ENCODE assay signal across 26 mouse cellular contexts in genomic region chr2:76002899-76003298, GRCm38 (mm10). TPM values are rescaled to one million over a fixed set of nuclear protein-coding genes. Genes with fewer than 3 reads are reported as not detected.
DNase-seq lines count a peak whose midpoint lies in the region; ATAC-seq and TF ChIP-seq lines count a peak whose summit lies in the region.
"Had no signal": no experiment of that assay in that cellular context is flagged by ENCODE, and none has a peak within 500 bp of the region (broad histone marks: within the 10 kb centered on the region; RNA-seq: fewer than 3 reads in every experiment).

No protein-coding gene starts in this region.

- H3K27me3 ChIP-seq in hindbrain, embryonic 10.5 days (ENCODE audit: insufficient read depth, poor library complexity, severe bottlenecking) = no peaks in the 10 kb centered on the region; the same call in 1 of the 2 replicates
- H3K27me3 ChIP-seq in hindbrain, postnatal 0 days (ENCODE audit: insufficient read depth, low read length) = no peaks in the 10 kb centered on the region
- no peaks in the 10 kb centered on the region for H3K27me3 ChIP-seq in hindbrain, embryonic 14.5 days (ENCODE audit: control insufficient read depth, insufficient read depth, low read length)
- H3K27me3 ChIP-seq: embryonic facial prominence, embryonic 13.5 days; forebrain, embryonic 12.5 days; forebrain, embryonic 15.5 days; intestine, embryonic 15.5 days had no signal

- TF ChIP-seq CTCF in hindbrain, postnatal 0 days (IDR thresholded peaks at IDR 0.05; ENCODE audit: low read depth) = no peak

- H3K36me3 ChIP-seq in hindbrain, embryonic 10.5 days = no peaks in the 10 kb centered on the region
- H3K36me3 ChIP-seq in hindbrain, postnatal 0 days (ENCODE audit: insufficient read depth, low read length) = no peaks in the 10 kb centered on the region
- no peaks in the 10 kb centered on the region for H3K36me3 ChIP-seq in hindbrain, embryonic 14.5 days (replicated peaks; ENCODE audit: control insufficient read depth, insufficient read depth)
- H3K36me3 ChIP-seq: embryonic facial prominence, embryonic 10.5 days; embryonic facial prominence, embryonic 13.5 days; forebrain, embryonic 12.5 days; forebrain, embryonic 15.5 days; intestine, embryonic 15.5 days had no signal

- H3K27ac ChIP-seq in hindbrain, embryonic 10.5 days = peak overlapping the region; percentile 67; the same call in 1 of the 2 replicates
- H3K27ac ChIP-seq in hindbrain, postnatal 0 days = no peak overlapping the region
- no peak overlapping the region for H3K27ac ChIP-seq in hindbrain, embryonic 14.5 days
- H3K27ac ChIP-seq: embryonic facial prominence, embryonic 10.5 days; embryonic facial prominence, embryonic 13.5 days; forebrain, embryonic 12.5 days; forebrain, embryonic 15.5 days; heart, adult 2 months; intestine, embryonic 15.5 days had no signal

- H3K9ac ChIP-seq in hindbrain, postnatal 0 days (replicated peaks; ENCODE audit: low read length) = no peak overlapping the region
- no peak overlapping the region for H3K9ac ChIP-seq in hindbrain, embryonic 14.5 days
- H3K9ac ChIP-seq: embryonic facial prominence, embryonic 13.5 days; forebrain, embryonic 12.5 days; forebrain, embryonic 15.5 days; intestine, embryonic 15.5 days had no signal

- no peak overlapping the region for H3K4me2 ChIP-seq in hindbrain, postnatal 0 days (ENCODE audit: low read depth, low read length)
- no peak overlapping the region for H3K4me2 ChIP-seq in hindbrain, embryonic 14.5 days (replicated peaks)
- H3K4me2 ChIP-seq: embryonic facial prominence, embryonic 13.5 days; forebrain, embryonic 12.5 days; forebrain, embryonic 15.5 days; heart, embryonic 11.5 days; intestine, embryonic 15.5 days had no signal

- H3K9me3 ChIP-seq in hindbrain, embryonic 10.5 days = no peaks in the 10 kb centered on the region
- H3K9me3 ChIP-seq in hindbrain, postnatal 0 days (ENCODE audit: low read length) = no peaks in the 10 kb centered on the region
- H3K9me3 ChIP-seq in hindbrain, embryonic 14.5 days (ENCODE audit: control insufficient read depth, low read length) = no peaks in the 10 kb centered on the region
- H3K9me3 ChIP-seq: embryonic facial prominence, embryonic 10.5 days; embryonic facial prominence, embryonic 13.5 days; forebrain, embryonic 12.5 days; forebrain, embryonic 15.5 days; intestine, embryonic 15.5 days had no signal

- intact Hi-C loops in gastrocnemius, postnatal 36 days (cut with DNase I) = no loop called here

- DNase-seq in hindbrain, embryonic 10.5 days (ENCODE audit: low spot score) = peak; percentile 57
- DNase-seq in hindbrain, postnatal 0 days (ENCODE audit: low spot score) = no peak
- DNase-seq in embryo, embryonic 10 days (ENCODE audit: low spot score) = peak; percentile 64
- peak; percentile 42 for DNase-seq in embryo, embryonic 9.5 days (ENCODE audit: extremely low spot score)
- DNase-seq in hindbrain, embryonic 14.5 days (ENCODE audit: low spot score) = no peak
- DNase-seq in gastrocnemius, postnatal 36 days = no peak
- DNase-seq in urinary bladder, adult 18-20 months (ENCODE audit: low spot score in 2 of 2) = no peak
- no peak for DNase-seq in cerebellum, adult 9-10 months
- DNase-seq: adrenal gland, postnatal 10 days; adrenal gland, postnatal 36 days; cerebellum, adult 18-20 months; cerebellum, adult 9-11 months; cerebellum, postnatal 25 days; gastrocnemius, postnatal 25 days; heart, adult 2 months; kidney, adult 11 months had no signal

- H3K4me3 ChIP-seq in hindbrain, embryonic 10.5 days = no peak overlapping the region
- no peak overlapping the region for H3K4me3 ChIP-seq in hindbrain, postnatal 0 days (ENCODE audit: low read length)
- H3K4me3 ChIP-seq in hindbrain, embryonic 14.5 days (replicated peaks; ENCODE audit: low read length) = no peak overlapping the region
- H3K4me3 ChIP-seq: embryonic facial prominence, embryonic 10.5 days; embryonic facial prominence, embryonic 13.5 days; erythroblast, embryonic 14.5 days; forebrain, embryonic 12.5 days; forebrain, embryonic 15.5 days; heart, adult 2 months; intestine, embryonic 15.5 days had no signal

- H3K4me1 ChIP-seq in hindbrain, embryonic 10.5 days (replicated peaks) = peaks cover 79% of the 10 kb centered on the region
- no peaks in the 10 kb centered on the region for H3K4me1 ChIP-seq in hindbrain, postnatal 0 days (ENCODE audit: insufficient read depth, low read length)
- H3K4me1 ChIP-seq in hindbrain, embryonic 14.5 days (replicated peaks; ENCODE audit: control insufficient read depth, insufficient read depth, low read length) = 0 out of 2 replicates have a peak, but pooled peaks cover 3% of the 10 kb centered on the region

- 59% methylated on average over 9 of the region's 9 CpGs for WGBS in hindbrain, embryonic 10.5 days
- 46% methylated on average over 9 of the region's 9 CpGs for WGBS in hindbrain, postnatal 0 days
- 37% methylated on average over 9 of the region's 9 CpGs for WGBS in hindbrain, embryonic 14.5 days

- ATAC-seq in hindbrain, postnatal 0 days = no peak
- ATAC-seq in hindbrain, embryonic 14.5 days (ENCODE audit: low FRiP score) = 0 out of 2 replicates have a peak, but pooled peaks have one; percentile 52
- ATAC-seq: activated CD4-positive, CD25-positive, alpha-beta regulatory T cell, adult 4 months; forebrain, embryonic 15.5 days; intestine, embryonic 15.5 days had no signal

RNA-seq across cellular contexts. Expression of gene Ttc30a1, which starts 21.1 kb away (rescaled TPM):
- 9.7 and 10.7 TPM in 2 replicates for polyA plus RNA-seq in hindbrain, embryonic 10.5 days (2016; fragmentation: Nextera tagmentation; extraction: Ambion mirVana)
- 8.9 and 11.4 TPM in 2 replicates for total RNA-seq in hindbrain, postnatal 0 days (2014; rRNA removed)
- 4.6 and 4.8 TPM in 2 replicates for polyA plus RNA-seq in hindbrain, postnatal 0 days (2015; fragmentation: Nextera tagmentation; extraction: Ambion mirVana)
- polyA plus RNA-seq in hindbrain, embryonic 14.5 days (2014; fragmentation: Nextera tagmentation; extraction: Ambion mirVana) = 8.7 and 9.2 TPM in 2 replicates
- total RNA-seq in gastrocnemius, postnatal 36 days (2021) = 1 to 10 TPM in 1 of 2 experiments, under 1 TPM in 1; 0.72 to 1.3 TPM
- polyA plus RNA-seq: erythroblast, embryonic 14.5 days had no signal

RNA-seq across cellular contexts. Expression of gene Ttc30a2, which starts 24.9 kb away (rescaled TPM):
- polyA plus RNA-seq in hindbrain, embryonic 10.5 days (2016; fragmentation: Nextera tagmentation; extraction: Ambion mirVana) = 0.50 and 0.72 TPM in 2 replicates
- 0.86 and 1.9 TPM in 2 replicates for total RNA-seq in hindbrain, postnatal 0 days (2014; rRNA removed)
- 0.19 and 0.38 TPM in 2 replicates for polyA plus RNA-seq in hindbrain, postnatal 0 days (2015; fragmentation: Nextera tagmentation; extraction: Ambion mirVana)
- 1.3 and 1.5 TPM in 2 replicates for polyA plus RNA-seq in hindbrain, embryonic 14.5 days (2014; fragmentation: Nextera tagmentation; extraction: Ambion mirVana)
- under 1 TPM in 1 of 2 experiments, not detected in 1; 0.28 TPM for total RNA-seq in gastrocnemius, postnatal 36 days (2021)
- total RNA-seq: common myeloid progenitor, adult 5-6 weeks; granulocyte monocyte progenitor cell, adult 5-6 weeks had no signal
- polyA plus RNA-seq: activated CD4-positive, CD25-positive, alpha-beta regulatory T cell, adult 4 months; erythroblast, embryonic 14.5 days had no signal

Comparison
In these comparisons a context has a peak if more than half of its experiments do, and no peak if none do; other contexts are left out.
1. DNase-seq: peak in hindbrain, embryonic 10.5 days (single experiment), embryo, embryonic 10 days (single experiment) and embryo, embryonic 9.5 days (single experiment); none in hindbrain, postnatal 0 days (single experiment), hindbrain, embryonic 14.5 days (single experiment), gastrocnemius, postnatal 36 days (0 of 2), urinary bladder, adult 18-20 months (0 of 2) and cerebellum, adult 9-10 months (single experiment).